Mouse (Mus musculus) heart, adult 2 months (tissue): Measurements from ENCODE around the gene Smim14.

ENCODE experiments used
- CTCF ChIP-seq: fragments of 200-600 bp; IDR thresholded peaks from 2 replicates; pipeline ENCODE4 v1.8.1; 2022; ENCODE audit warnings: antibody characterized with exemption, mild to moderate bottlenecking, moderate library complexity
- POLR2A ChIP-seq: fragments of 200-500 bp; IDR thresholded peaks from 2 replicates; pipeline ENCODE4 v1.6.1; 2011; ENCODE audit warnings: mild to moderate bottlenecking, low read depth, low read length, control low read depth; ENCODE audit not compliant: insufficient read depth

- TF ChIP-seq CTCF (no peak), POLR2A (no peak)
Measured at GRCm38 (mm10) chr5:65457846-65458245, 79.1 kb downstream of the Smim14 start.
